Mouse (Mus musculus) myocyte (in vitro differentiated cells): ENCODE measurements around the gene Mbtd1.

Source experiments
- CEBPB ChIP-seq: IDR thresholded peaks from 2 replicates; pipeline ENCODE4 v1.6.1; 2011; ENCODE audit warnings: mild to moderate bottlenecking, moderate library complexity; ENCODE audit not compliant: poor library complexity, insufficient read depth, severe bottlenecking
- E2F4 ChIP-seq: IDR thresholded peaks from one replicate; pipeline ENCODE4 v1.6.1; 2011; ENCODE audit warnings: mild to moderate bottlenecking, control low read depth, moderate library complexity; ENCODE audit not compliant: insufficient read depth
- MAX ChIP-seq: IDR thresholded peaks from one replicate; pipeline ENCODE4 v1.6.1; 2011; ENCODE audit warnings: low read depth, mild to moderate bottlenecking, control low read depth
- MYOD1 ChIP-seq, 3 experiments: IDR thresholded peaks; one replicate each; pipeline ENCODE4 v1.6.1; 2011; ENCODE audit warnings: control low read depth in 2 of 3, low read depth in 2 of 3, mild to moderate bottlenecking in 2 of 3, moderate library complexity in 1 of 3; ENCODE audit not compliant: insufficient read length in 2 of 3, control insufficient read depth in 1 of 3
- POLR2A ChIP-seq: IDR thresholded peaks from one replicate; pipeline ENCODE4 v1.6.1; 2011; ENCODE audit warnings: low read depth, mild to moderate bottlenecking, control low read depth, moderate library complexity; ENCODE audit not compliant: insufficient read length
- POLR2AphosphoS2 ChIP-seq: IDR thresholded peaks from one replicate; pipeline ENCODE4 v1.6.1; 2011; ENCODE audit warnings: low read depth, control low read depth; ENCODE audit not compliant: insufficient read length
- TCF12 ChIP-seq: IDR thresholded peaks from one replicate; pipeline ENCODE4 v1.6.1; 2011; ENCODE audit warnings: mild to moderate bottlenecking, control low read depth; ENCODE audit not compliant: poor library complexity, insufficient read depth, severe bottlenecking
- TCF3 ChIP-seq: IDR thresholded peaks from one replicate; pipeline ENCODE4 v1.6.1; 2011; ENCODE audit warnings: low read depth, control low read depth; ENCODE audit not compliant: insufficient read length
- USF1 ChIP-seq: IDR thresholded peaks from one replicate; pipeline ENCODE4 v1.6.1; 2011; ENCODE audit warnings: low read depth, mild to moderate bottlenecking, control low read depth, moderate library complexity

DNA sequence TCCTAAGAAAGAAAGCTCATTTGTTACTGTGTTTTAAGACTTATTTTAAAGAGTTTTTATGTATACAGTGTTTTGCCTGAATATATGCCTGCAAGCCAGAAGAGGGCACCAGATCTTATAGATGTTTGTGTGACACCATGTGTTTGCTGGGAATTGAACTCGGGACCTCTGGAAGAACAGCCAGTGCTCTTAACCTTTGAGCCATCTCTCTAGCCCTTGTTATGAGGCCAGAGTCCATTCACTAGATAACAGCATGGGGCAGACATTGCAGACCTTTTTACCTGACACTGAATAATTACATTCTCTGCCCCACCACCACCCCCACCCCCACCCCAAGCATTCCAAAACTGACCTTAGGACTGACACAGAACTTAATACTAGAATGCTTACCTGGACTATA, 64.4 kb downstream of the Mbtd1 start:
- no peak for TF ChIP-seq USF1
- TF ChIP-seq CEBPB, result no peak
- TF ChIP-seq POLR2AphosphoS2, result no peak
- no peak for TF ChIP-seq MYOD1 (IDR thresholded peaks at IDR 0.05; ENCODE audit: control insufficient read depth in 1 of 3, insufficient read length in 2 of 3, low read depth in 2 of 3)
- no peak for TF ChIP-seq E2F4
- no peak for TF ChIP-seq POLR2A
- no peak for TF ChIP-seq TCF12
- TF ChIP-seq MAX, result no peak
- TF ChIP-seq TCF3, result no peak
